Mouse (Mus musculus): ENCODE results near the gene Cerk.
"Not testable (repeated sequence)": the region's sequence is repeated elsewhere in the genome, so short reads cannot be mapped to it uniquely, and the experiment has no call there.

Gene Cerk

GRCm38 (mm10) chr15:86185689-86186569, at the start of gene Cerk:
Gene Cerk, minus strand, starts transcription at chr15:86186141.
- DNase-seq, result peak; percentile 86

- peak; percentile 62 for DNase-seq
These were observed 48.8 kb upstream of the Cerk start for GRCm38 (mm10) chr15:86234517-86235441.

GRCm38 (mm10) chr15:86234001-86234400, 48.1 kb upstream of the Cerk start:
- DNase-seq, result no peak

- DNase-seq, result peak; percentile 97
These were observed 46.0 kb upstream of the Cerk start for GRCm38 (mm10) chr15:86231831-86232512.

- DNase-seq, result no peak
These were observed 45.2 kb upstream of the Cerk start for GRCm38 (mm10) chr15:86231170-86231569.

- no peak for DNase-seq
These were observed 43.7 kb upstream of the Cerk start for GRCm38 (mm10) chr15:86229623-86230022.

- no peak for DNase-seq
These were observed 43.1 kb upstream of the Cerk start for GRCm38 (mm10) chr15:86229088-86229487.

- peak; percentile 61 for DNase-seq
These were observed 42.2 kb upstream of the Cerk start for GRCm38 (mm10) chr15:86228186-86228585.

GRCm38 (mm10) chr15:86226968-86227367, 41.0 kb upstream of the Cerk start:
- DNase-seq, result no peak

- no peak for DNase-seq
These were observed 40.3 kb upstream of the Cerk start for GRCm38 (mm10) chr15:86226221-86226620.

GRCm38 (mm10) chr15:86224972-86225551, 39.1 kb upstream of the Cerk start:
- no peak for DNase-seq

GRCm38 (mm10) chr15:86221901-86222300, 36.0 kb upstream of the Cerk start:
- DNase-seq, result not testable (repeated sequence)

GRCm38 (mm10) chr15:86221369-86221768, 35.4 kb upstream of the Cerk start:
- DNase-seq, result no peak

GRCm38 (mm10) chr15:86220715-86221114, 34.8 kb upstream of the Cerk start:
- no peak for DNase-seq

- no peak for DNase-seq
These were observed 34.3 kb upstream of the Cerk start for GRCm38 (mm10) chr15:86220229-86220630.

- no peak for DNase-seq
These were observed 33.7 kb upstream of the Cerk start for GRCm38 (mm10) chr15:86219534-86220228.

GRCm38 (mm10) chr15:86216641-86217040, 30.7 kb upstream of the Cerk start:
- DNase-seq, result not testable (repeated sequence)

- no peak for DNase-seq
These were observed 28.7 kb upstream of the Cerk start for GRCm38 (mm10) chr15:86214549-86215201.

- DNase-seq, result peak; percentile 91
These were observed 28.0 kb upstream of the Cerk start, which contains the start of gene Tbc1d22a for GRCm38 (mm10) chr15:86213753-86214548. Gene Tbc1d22a, plus strand, starts transcription at chr15:86214459.

- DNase-seq, result not testable (repeated sequence)
These were observed 26.3 kb upstream of the Cerk start for GRCm38 (mm10) chr15:86212193-86212592.
